8 mouse cellular contexts compared by ENCODE assay signal in the genomic region with DNA sequence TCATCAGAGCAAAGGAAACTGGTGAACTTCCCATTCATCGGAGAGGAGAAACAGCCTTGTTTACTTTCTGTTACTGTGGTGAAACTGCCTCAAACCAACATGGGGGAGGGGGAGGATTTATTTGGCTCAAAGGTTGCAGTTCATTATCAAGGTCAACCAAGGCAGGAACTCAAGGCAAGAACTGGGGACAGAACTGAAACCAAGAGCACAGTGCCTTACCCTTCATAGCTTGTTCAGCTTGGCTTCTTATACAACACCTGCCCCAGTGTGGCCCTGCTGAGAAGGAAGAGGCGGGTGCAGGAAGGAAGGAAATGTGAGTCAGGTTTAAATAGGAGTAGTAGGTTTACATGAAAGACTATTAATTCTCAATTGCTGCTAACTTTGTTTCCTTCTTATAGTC. TPM values are rescaled to one million over a fixed set of nuclear protein-coding genes. Genes with fewer than 3 reads are reported as not detected.
DNase-seq lines count a peak whose midpoint lies in the region; TF ChIP-seq lines count a peak whose summit lies in the region.
"Had no signal": no experiment of that assay in that cellular context is flagged by ENCODE, and none has a peak within 500 bp of the region (broad histone marks: within the 10 kb centered on the region; RNA-seq: fewer than 3 reads in every experiment).

No protein-coding gene starts in this region.

- DNase-seq in spleen, adult 18-20 months = peak; percentile 16 to 21
- no peak for DNase-seq in spleen, adult 12 weeks (ENCODE audit: low spot score)
- DNase-seq in kidney, adult 2 months = peak; percentile 74
- peak; percentile 44 for DNase-seq in lung, postnatal 36 days
- no peak for DNase-seq in forebrain, embryonic 10.5 days (ENCODE audit: extremely low spot score, low spot score)
- DNase-seq in cerebellum, adult 11-12 months = no peak
- no peak for DNase-seq in embryo, embryonic 10 days (ENCODE audit: low spot score)

- H3K9me3 ChIP-seq in forebrain, embryonic 10.5 days = no peaks in the 10 kb centered on the region
- H3K9me3 ChIP-seq: intestine, embryonic 15.5 days had no signal

- no peaks in the 10 kb centered on the region for H3K27me3 ChIP-seq in kidney, adult 2 months (replicated peaks; ENCODE audit: control insufficient read depth, insufficient read depth, low read length)
- H3K27me3 ChIP-seq in forebrain, embryonic 10.5 days (ENCODE audit: poor library complexity, severe bottlenecking) = no peaks in the 10 kb centered on the region
- H3K27me3 ChIP-seq: intestine, embryonic 15.5 days had no signal

- no peak overlapping the region for H3K4me3 ChIP-seq in kidney, adult 2 months (ENCODE audit: insufficient read depth, low read depth, low read length)
- H3K4me3 ChIP-seq in forebrain, embryonic 10.5 days = no peak overlapping the region
- H3K4me3 ChIP-seq: intestine, embryonic 15.5 days had no signal

- TF ChIP-seq CTCF in kidney, adult 2 months (conservative IDR thresholded peaks at IDR 0.05; ENCODE audit: insufficient read depth, insufficient read length, low read depth, low read length) = no peak

- H3K27ac ChIP-seq in kidney, adult 2 months (ENCODE audit: insufficient read depth, low read depth, low read length) = 0 out of 2 replicates have a peak overlapping the region, but pooled peaks have one; percentile 26
- H3K27ac ChIP-seq in forebrain, embryonic 10.5 days = no peak overlapping the region
- H3K27ac ChIP-seq: intestine, embryonic 15.5 days had no signal

- H3K36me3 ChIP-seq in kidney, adult 2 months (ENCODE audit: control insufficient read depth, insufficient read depth, low read length) = no peaks in the 10 kb centered on the region
- no peaks in the 10 kb centered on the region for H3K36me3 ChIP-seq in forebrain, embryonic 10.5 days (replicated peaks)
- H3K36me3 ChIP-seq: intestine, embryonic 15.5 days had no signal

- 43% methylated on average over 2 of the region's 2 CpGs for WGBS in kidney, adult 2 months
- 79% methylated on average over 2 of the region's 2 CpGs for WGBS in forebrain, embryonic 10.5 days

- no peak for TF ChIP-seq POLR2A in kidney, adult 2 months (IDR thresholded peaks at IDR 0.05; ENCODE audit: low read depth, low read length)

- peaks cover 4% of the 10 kb centered on the region; the same call in 1 of the 2 replicates for H3K4me1 ChIP-seq in kidney, adult 2 months (ENCODE audit: control insufficient read depth, insufficient read depth, low read length)
- no peaks in the 10 kb centered on the region for H3K4me1 ChIP-seq in forebrain, embryonic 10.5 days
- H3K4me1 ChIP-seq: intestine, embryonic 15.5 days had no signal

RNA-seq across cellular contexts. Expression of a gene that starts 36.0 kb away (rescaled TPM):
- 0.12 and 0.81 TPM in 2 replicates for polyA plus RNA-seq in kidney, adult 2 months (2012; rRNA removed)
- 0.23 TPM in 1 of 2 replicates, not detected in the other for polyA plus RNA-seq in forebrain, embryonic 10.5 days (2016; fragmentation: Nextera tagmentation; extraction: Ambion mirVana)

Comparison
In these comparisons a context has a peak if more than half of its experiments do, and no peak if none do; other contexts are left out.
1. DNase-seq: peak in spleen, adult 18-20 months (2 of 2), kidney, adult 2 months (single experiment) and lung, postnatal 36 days (single experiment); none in spleen, adult 12 weeks (single experiment), forebrain, embryonic 10.5 days (single experiment), cerebellum, adult 11-12 months (single experiment) and embryo, embryonic 10 days (single experiment).